Mouse (Mus musculus): ENCODE results near the gene Hcn1. TPM values are rescaled to one million over a fixed set of nuclear protein-coding genes. Genes with fewer than 3 reads are reported as not detected.

The Hcn1 gene
- polyA plus RNA-seq, 1 experiment: 15.9 TPM

- 62% methylated on average over 3 of the region's 3 CpGs for WGBS
- no peaks in the 10 kb centered on the region; the same call in 1 of the 2 replicates for H3K4me1 ChIP-seq (ENCODE audit: control insufficient read depth, insufficient read depth, low read length)
Observed at GRCm38 (mm10) chr13:117705997-117706396, 103.9 kb downstream of the Hcn1 start.

GRCm38 (mm10) chr13:117706496-117706895 is 104.4 kb downstream of the Hcn1 start:
- TF ChIP-seq POLR2A (IDR thresholded peaks at IDR 0.05; ENCODE audit: borderline replicate concordance, insufficient read depth, low read length) (no peak), CTCF (IDR thresholded peaks at IDR 0.05; ENCODE audit: borderline replicate concordance, insufficient read depth, low read depth, low read length) (no peak)
- no peaks in the 10 kb centered on the region; the same call in 1 of the 2 replicates for H3K4me1 ChIP-seq (ENCODE audit: control insufficient read depth, insufficient read depth, low read length)
- H3K4me3 ChIP-seq (replicated peaks; ENCODE audit: insufficient read depth, low read depth, low read length): no peak overlapping the region
- DNase-seq: no peak
- no peaks in the 10 kb centered on the region for H3K27me3 ChIP-seq (ENCODE audit: control insufficient read depth, insufficient read depth, low read length)
- no peak overlapping the region for H3K27ac ChIP-seq (ENCODE audit: insufficient read depth, low read length)
- 84% methylated on average over 2 of the region's 2 CpGs for WGBS

More at GRCm38 (mm10) chr13:117705997-117706396, 103.9 kb downstream of the Hcn1 start:
- no peak for TF ChIP-seq CTCF (IDR thresholded peaks at IDR 0.05; ENCODE audit: borderline replicate concordance, insufficient read depth, low read depth, low read length)
- TF ChIP-seq POLR2A (IDR thresholded peaks at IDR 0.05; ENCODE audit: borderline replicate concordance, insufficient read depth, low read length): no peak
- Histone ChIP-seq H3K27me3 (ENCODE audit: control insufficient read depth, insufficient read depth, low read length) (no peaks in the 10 kb centered on the region), H3K4me3 (replicated peaks; ENCODE audit: insufficient read depth, low read depth, low read length) (no peak overlapping the region), H3K27ac (ENCODE audit: insufficient read depth, low read length) (no peak overlapping the region)
- DNase-seq: no peak

- WGBS: 71% methylated on average over 11 of the region's 11 CpGs
- no peak overlapping the region for H3K27ac ChIP-seq (ENCODE audit: insufficient read depth, low read length)
- TF ChIP-seq CTCF (IDR thresholded peaks at IDR 0.05; ENCODE audit: borderline replicate concordance, insufficient read depth, low read depth, low read length): no peak
- TF ChIP-seq POLR2A (IDR thresholded peaks at IDR 0.05; ENCODE audit: borderline replicate concordance, insufficient read depth, low read length): no peak
Observed at GRCm38 (mm10) chr13:117706986-117707738, 105.0 kb downstream of the Hcn1 start.

GRCm38 (mm10) chr13:117710811-117711210 is 108.7 kb downstream of the Hcn1 start:
- Histone ChIP-seq H3K27ac (ENCODE audit: insufficient read depth, low read length) (no peak overlapping the region), H3K4me1 (ENCODE audit: control insufficient read depth, insufficient read depth, low read length) (no peaks in the 10 kb centered on the region; the same call in 1 of the 2 replicates), H3K4me3 (replicated peaks; ENCODE audit: insufficient read depth, low read depth, low read length) (no peak overlapping the region), H3K27me3 (ENCODE audit: control insufficient read depth, insufficient read depth, low read length) (no peaks in the 10 kb centered on the region)
- no peak for DNase-seq
- TF ChIP-seq CTCF (IDR thresholded peaks at IDR 0.05; ENCODE audit: borderline replicate concordance, insufficient read depth, low read depth, low read length): no peak
- no peak for TF ChIP-seq POLR2A (IDR thresholded peaks at IDR 0.05; ENCODE audit: borderline replicate concordance, insufficient read depth, low read length)

More at GRCm38 (mm10) chr13:117706986-117707738, 105.0 kb downstream of the Hcn1 start:
- H3K4me1 ChIP-seq (ENCODE audit: control insufficient read depth, insufficient read depth, low read length): no peaks in the 10 kb centered on the region; the same call in 1 of the 2 replicates
- no peaks in the 10 kb centered on the region for H3K27me3 ChIP-seq (ENCODE audit: control insufficient read depth, insufficient read depth, low read length)
- H3K4me3 ChIP-seq (replicated peaks; ENCODE audit: insufficient read depth, low read depth, low read length): no peak overlapping the region
- peak; percentile 37 to 63 for DNase-seq

- 33% methylated on average over 4 of the region's 4 CpGs for WGBS
- DNase-seq: peak in 1 of 2 experiments; percentile 12
- TF ChIP-seq POLR2A (IDR thresholded peaks at IDR 0.05; ENCODE audit: borderline replicate concordance, insufficient read depth, low read length) (no peak), CTCF (IDR thresholded peaks at IDR 0.05; ENCODE audit: borderline replicate concordance, insufficient read depth, low read depth, low read length) (no peak)
Observed at GRCm38 (mm10) chr13:117722090-117722489, 120.0 kb downstream of the Hcn1 start.

GRCm38 (mm10) chr13:117724083-117724482 is 122.0 kb downstream of the Hcn1 start:
- WGBS: 69% methylated on average over 3 of the region's 3 CpGs
- no peak overlapping the region for H3K27ac ChIP-seq (ENCODE audit: insufficient read depth, low read length)
- no peak overlapping the region for H3K4me3 ChIP-seq (replicated peaks; ENCODE audit: insufficient read depth, low read depth, low read length)
- H3K27me3 ChIP-seq (ENCODE audit: control insufficient read depth, insufficient read depth, low read length): no peaks in the 10 kb centered on the region
- TF ChIP-seq CTCF (IDR thresholded peaks at IDR 0.05; ENCODE audit: borderline replicate concordance, insufficient read depth, low read depth, low read length): no peak
- TF ChIP-seq POLR2A (IDR thresholded peaks at IDR 0.05; ENCODE audit: borderline replicate concordance, insufficient read depth, low read length): no peak
- no peaks in the 10 kb centered on the region for H3K4me1 ChIP-seq (ENCODE audit: control insufficient read depth, insufficient read depth, low read length)
- DNase-seq: no peak

More at GRCm38 (mm10) chr13:117722090-117722489, 120.0 kb downstream of the Hcn1 start:
- Histone ChIP-seq H3K27me3 (ENCODE audit: control insufficient read depth, insufficient read depth, low read length) (no peaks in the 10 kb centered on the region), H3K4me1 (ENCODE audit: control insufficient read depth, insufficient read depth, low read length) (no peaks in the 10 kb centered on the region), H3K27ac (ENCODE audit: insufficient read depth, low read length) (no peak overlapping the region), H3K4me3 (replicated peaks; ENCODE audit: insufficient read depth, low read depth, low read length) (no peak overlapping the region)

- H3K27ac ChIP-seq (ENCODE audit: insufficient read depth, low read length): no peak overlapping the region
- TF ChIP-seq CTCF (IDR thresholded peaks at IDR 0.05; ENCODE audit: borderline replicate concordance, insufficient read depth, low read depth, low read length): no peak
- H3K4me3 ChIP-seq (replicated peaks; ENCODE audit: insufficient read depth, low read depth, low read length): no peak overlapping the region
- 89% methylated on average over 2 of the region's 2 CpGs for WGBS
- no peaks in the 10 kb centered on the region; the same call in 1 of the 2 replicates for H3K4me1 ChIP-seq (ENCODE audit: control insufficient read depth, insufficient read depth, low read length)
- no peaks in the 10 kb centered on the region for H3K27me3 ChIP-seq (ENCODE audit: control insufficient read depth, insufficient read depth, low read length)
- DNase-seq: no peak
Observed at GRCm38 (mm10) chr13:117728393-117728792, 126.3 kb downstream of the Hcn1 start.

GRCm38 (mm10) chr13:117732738-117733137 is 130.6 kb downstream of the Hcn1 start:
- DNase-seq: no peak
- Histone ChIP-seq H3K27ac (ENCODE audit: insufficient read depth, low read length) (no peak overlapping the region), H3K27me3 (ENCODE audit: control insufficient read depth, insufficient read depth, low read length) (no peaks in the 10 kb centered on the region), H3K4me3 (replicated peaks; ENCODE audit: insufficient read depth, low read depth, low read length) (no peak overlapping the region), H3K4me1 (ENCODE audit: control insufficient read depth, insufficient read depth, low read length) (no peaks in the 10 kb centered on the region; the same call in 1 of the 2 replicates)
- no peak for TF ChIP-seq CTCF (IDR thresholded peaks at IDR 0.05; ENCODE audit: borderline replicate concordance, insufficient read depth, low read depth, low read length)
